Mouse (Mus musculus) urinary bladder, adult 2 months (tissue): ENCODE results near the gene Mapk8ip2. TPM values are rescaled to one million over a fixed set of nuclear protein-coding genes. Genes with fewer than 3 reads are reported as not detected.
A peak's percentile ranks its signal among the peaks of the same experiment; 100 is the strongest.
"Not testable (repeated sequence)": the region's sequence is repeated elsewhere in the genome, so short reads cannot be mapped to it uniquely, and the experiment has no call there.

ENCODE experiments used
- DNase-seq: peaks from one replicate; pipeline ENCODE4 v3.0.0; 2022; ENCODE audit warnings: low spot score
- polyA plus RNA-seq: library from polyadenylated mRNA; depleted of rRNA; stranded (reverse); fragments of >200 nt; gene quantifications from 2 replicates; pipeline ENCODE4 v1.2.3, GENCODE M21; 2012; rRNA removed

Gene Mapk8ip2
- 0.25 and 0.32 TPM in 2 replicates for polyA plus RNA-seq

DNA sequence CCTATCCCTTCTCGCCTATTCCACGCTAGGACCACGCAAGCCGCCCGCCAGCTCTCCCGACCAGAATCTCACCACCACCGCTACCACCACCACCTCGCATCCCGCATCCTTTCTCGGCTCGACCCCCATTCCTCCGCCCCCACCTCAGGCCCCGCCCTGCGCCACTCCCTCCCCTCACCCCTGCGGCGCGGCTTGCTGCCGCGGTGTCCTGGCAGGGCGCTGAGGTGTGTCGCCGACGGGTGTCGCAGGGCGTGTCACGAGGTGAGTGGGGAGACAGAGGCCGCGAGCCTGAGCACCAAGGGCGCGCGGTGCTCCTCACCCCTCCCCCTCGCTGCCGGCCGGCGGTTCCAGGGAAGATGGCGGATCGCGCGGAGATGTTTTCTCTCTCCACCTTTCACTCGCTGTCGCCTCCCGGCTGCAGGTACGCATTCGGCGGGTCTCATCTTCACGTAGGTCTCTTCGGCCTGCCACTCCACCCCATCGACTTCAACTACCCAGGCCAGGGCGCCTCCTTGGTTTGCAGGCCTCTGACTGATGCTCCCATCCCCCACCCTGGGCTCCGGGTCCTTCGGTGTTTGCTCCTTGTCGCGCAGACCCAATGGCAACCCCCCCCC lies at the start of gene Mapk8ip2:
Mapk8ip2 (plus strand) TSS at position 49 of the 614 bp plus-strand sequence.
- DNase-seq = no peak

DNA sequence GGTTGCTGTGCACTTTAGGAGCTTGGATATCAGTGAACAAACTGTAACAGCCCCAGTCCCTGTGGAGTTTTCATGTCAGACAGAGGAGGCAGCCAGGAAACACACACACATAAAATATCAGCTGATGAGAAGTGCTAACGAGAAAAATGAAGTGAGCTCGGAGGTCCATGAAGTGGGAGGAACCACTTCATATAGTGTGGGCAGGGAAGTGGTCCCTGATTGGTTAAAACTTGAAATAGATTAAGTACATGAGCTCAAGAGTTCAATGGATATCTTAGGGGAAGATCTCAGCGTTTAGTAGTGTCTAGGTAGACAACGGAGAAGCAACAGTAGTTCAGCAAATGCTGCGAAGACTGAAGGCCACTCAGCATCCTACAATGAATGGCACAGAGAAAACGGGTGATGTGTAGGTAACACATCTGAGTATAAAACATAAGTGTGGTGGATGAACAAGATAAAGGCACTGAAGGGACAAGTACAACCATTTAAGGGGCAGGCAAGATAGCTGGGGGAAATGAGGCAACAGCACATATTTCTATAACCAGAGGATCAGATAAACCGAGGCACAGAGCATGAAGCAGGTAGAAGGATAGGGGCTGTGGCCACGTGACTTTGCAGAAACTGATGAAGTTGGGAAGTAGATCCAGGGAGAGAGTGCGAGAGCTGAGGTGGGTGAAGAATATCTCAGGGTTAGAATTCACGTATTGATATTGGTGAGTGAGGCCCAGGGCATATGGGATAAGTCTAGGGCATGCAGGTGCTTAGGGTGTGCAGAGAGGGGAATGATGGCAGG lies 48.7 kb upstream of the Mapk8ip2 start:
- DNase-seq = no peak

- no peak for DNase-seq
Observed at GRCm38 (mm10) chr15:89406691-89407090, 47.0 kb upstream of the Mapk8ip2 start.

- no peak for DNase-seq
Observed at GRCm38 (mm10) chr15:89410118-89410517, 43.6 kb upstream of the Mapk8ip2 start, which contains the start of gene Syce3. Gene Syce3 (minus strand): TSS chr15:89410503.

DNA sequence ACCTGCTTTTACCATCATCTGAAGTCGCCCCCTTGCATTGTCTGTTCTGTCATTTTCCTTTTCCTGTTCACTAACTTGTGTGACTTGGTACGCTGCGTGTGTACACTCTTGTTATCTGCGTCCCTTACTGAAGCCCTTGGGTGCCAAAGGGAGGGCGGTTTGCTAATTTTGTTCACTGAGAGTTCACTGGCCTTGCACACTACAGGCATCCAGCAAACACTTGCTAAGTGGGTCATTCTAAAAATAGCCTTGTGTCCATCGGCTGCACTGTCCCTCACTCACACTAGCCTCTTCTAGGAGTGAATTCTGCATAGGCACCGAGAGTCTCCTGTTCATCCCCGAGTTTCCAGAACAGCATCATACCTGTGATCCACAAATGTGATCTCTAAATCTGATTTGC lies 38.4 kb upstream of the Mapk8ip2 start:
- DNase-seq = no peak

DNA sequence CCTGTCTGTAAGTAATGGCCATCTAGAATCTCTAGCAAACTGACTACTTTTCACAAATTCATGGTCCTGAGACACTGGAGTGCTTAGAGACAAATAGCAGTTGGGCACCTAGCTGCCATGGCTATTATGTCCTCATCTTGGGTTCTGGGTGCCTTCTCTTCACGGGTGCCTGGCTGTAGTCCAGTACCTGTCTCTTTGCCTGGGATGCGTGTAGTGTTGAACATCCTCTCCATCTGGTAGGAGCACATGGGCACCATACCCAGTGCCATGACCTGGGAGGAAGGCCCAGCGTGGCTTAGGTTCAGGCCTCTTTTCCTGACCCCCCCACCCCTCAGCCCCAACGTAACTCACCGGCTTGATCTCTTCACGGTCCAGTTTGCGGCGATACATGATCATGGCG lies 31.8 kb upstream of the Mapk8ip2 start:
- DNase-seq = no peak

- DNase-seq = no peak
Observed at GRCm38 (mm10) chr15:89424621-89425020, 29.1 kb upstream of the Mapk8ip2 start.

DNA sequence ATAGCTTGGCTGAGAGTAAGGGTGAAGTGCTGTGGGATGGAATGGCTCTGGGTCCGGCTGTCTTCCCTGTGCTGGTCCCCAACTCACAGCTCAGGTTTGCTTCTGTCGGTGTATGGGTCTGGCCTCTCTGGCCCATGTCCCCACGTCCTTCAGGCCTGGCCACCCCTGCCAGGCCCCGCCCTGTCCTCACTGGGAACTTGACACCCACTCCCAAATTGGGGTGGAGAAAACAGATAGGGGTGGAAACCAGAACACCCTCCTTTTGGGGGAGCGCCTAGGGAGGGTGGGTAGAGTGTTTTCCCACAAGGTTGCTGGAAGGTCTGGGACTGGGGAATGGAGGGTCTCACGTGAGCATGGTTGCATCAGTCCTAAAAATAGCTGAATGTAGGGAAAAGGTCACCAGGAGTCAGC lies 28.0 kb upstream of the Mapk8ip2 start, which contains the start of gene Cpt1b:
Cpt1b (minus strand) TSS at position 153 of the 411 bp plus-strand sequence.
- no peak for DNase-seq

DNA sequence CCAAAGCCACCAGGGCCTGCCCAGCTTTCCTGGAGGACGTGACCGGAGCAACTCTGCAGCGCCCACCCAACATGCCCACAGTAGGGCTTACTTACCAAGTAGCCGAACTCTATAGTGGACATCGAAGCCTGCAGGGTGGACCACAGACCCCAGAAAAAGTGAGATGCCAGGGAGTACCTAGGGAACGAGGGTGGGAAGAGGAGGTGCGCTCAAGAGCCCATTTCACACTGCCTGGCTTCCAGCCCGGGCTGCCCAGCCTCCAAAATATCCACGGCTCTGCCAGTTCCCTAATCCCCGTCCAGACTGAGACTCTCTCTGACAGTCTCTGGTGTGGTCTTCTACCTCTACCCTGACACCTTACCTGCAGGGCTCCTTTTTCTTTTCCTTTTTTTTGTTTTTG lies 27.0 kb upstream of the Mapk8ip2 start:
- DNase-seq = no peak

GRCm38 (mm10) chr15:89428136-89428790 lies 25.4 kb upstream of the Mapk8ip2 start:
- DNase-seq = no peak

GRCm38 (mm10) chr15:89428821-89429351 lies 24.8 kb upstream of the Mapk8ip2 start:
- DNase-seq = no peak

GRCm38 (mm10) chr15:89429352-89430221 lies 24.1 kb upstream of the Mapk8ip2 start, which contains the start of the genes C730034F03Rik, Gm44502 and Chkb:
Gene C730034F03Rik (plus strand): TSS chr15:89429589.
Gene Gm44502 (minus strand): TSS chr15:89429696.
Gene Chkb (minus strand): TSS chr15:89429908.
- DNase-seq = peak; percentile 83

DNA sequence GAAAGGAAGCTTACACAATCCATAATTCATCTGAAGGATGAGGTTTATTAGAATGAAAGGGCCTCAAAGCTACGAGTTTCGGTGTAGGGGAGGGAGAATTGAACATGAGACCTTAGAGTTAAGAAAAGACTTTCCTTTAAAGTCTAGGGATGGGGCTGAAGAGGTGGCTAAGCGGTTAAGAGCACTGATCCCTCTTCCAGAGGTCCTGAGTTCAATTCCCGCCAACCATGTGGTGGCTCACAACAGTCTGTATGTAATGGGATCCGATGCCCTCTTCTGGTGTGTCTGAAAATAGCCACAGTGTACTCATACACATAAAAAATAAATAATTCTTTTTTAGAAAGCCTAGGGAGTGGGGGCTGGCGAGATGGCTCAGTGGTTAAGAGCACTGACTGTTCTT lies 23.4 kb upstream of the Mapk8ip2 start:
- no peak for DNase-seq

DNA sequence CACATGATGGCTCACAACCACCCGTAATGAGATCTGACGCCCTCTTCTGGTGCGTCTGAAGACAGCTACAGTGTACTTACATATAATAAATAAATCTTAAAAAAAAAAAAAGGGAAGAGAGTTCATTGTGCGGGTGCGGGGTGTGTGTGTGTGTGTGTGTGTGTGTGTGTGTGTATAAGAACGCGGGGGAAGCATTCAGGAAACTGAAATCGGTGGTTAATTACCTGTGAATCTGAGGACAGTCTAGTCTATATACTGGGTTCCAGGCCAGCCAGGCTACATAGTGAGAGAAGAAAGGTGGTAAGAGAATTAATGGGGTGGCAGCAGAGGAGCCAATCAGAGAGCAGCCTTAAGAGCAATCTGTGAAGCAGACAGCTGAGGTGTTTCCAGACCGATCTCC lies 22.9 kb upstream of the Mapk8ip2 start:
- not testable (repeated sequence) for DNase-seq

- DNase-seq = no peak
Observed at GRCm38 (mm10) chr15:89431271-89431670, 22.4 kb upstream of the Mapk8ip2 start.

DNA sequence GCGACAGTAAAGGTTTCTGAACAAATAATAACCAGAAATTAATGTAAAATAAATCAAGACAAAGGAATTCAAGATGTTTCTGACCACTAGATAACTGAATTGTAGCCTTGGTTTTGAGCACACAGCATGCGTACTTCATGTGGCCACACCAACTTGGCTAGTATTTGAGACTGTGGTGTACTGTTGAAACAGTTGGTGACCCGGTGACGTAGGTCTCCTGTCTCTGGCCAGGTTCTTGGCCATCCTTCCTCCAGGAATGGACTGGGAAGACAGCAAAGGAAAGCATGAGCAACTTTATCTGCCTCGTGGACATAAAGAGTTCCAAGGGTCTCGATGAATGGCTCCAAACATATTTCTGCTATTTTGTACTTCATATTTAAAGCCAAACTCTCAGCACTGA lies 21.9 kb upstream of the Mapk8ip2 start:
- no peak for DNase-seq

- no peak for DNase-seq
Observed at GRCm38 (mm10) chr15:89432946-89433345, 20.8 kb upstream of the Mapk8ip2 start.

- DNase-seq = no peak
Observed at GRCm38 (mm10) chr15:89434136-89434535, 19.6 kb upstream of the Mapk8ip2 start.

DNA sequence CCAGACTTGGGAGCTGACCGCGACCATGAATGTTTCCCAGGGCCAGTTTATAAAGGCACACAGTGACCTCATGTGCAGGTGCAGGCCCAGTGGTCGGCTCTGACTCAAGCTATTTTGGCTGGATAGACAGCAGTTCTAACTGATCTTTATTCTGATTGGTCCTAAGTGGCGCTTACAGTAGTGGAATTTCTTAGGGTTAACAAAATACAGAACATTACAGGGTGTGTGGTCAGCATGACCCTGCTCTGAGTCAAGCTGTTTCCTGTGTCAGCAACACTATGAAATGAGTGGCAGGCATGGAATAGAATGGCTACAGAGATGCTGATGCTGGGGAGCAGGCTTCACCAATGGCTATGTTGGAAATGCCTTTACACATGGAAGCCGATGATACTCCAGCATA lies 17.8 kb upstream of the Mapk8ip2 start:
- no peak for DNase-seq

GRCm38 (mm10) chr15:89442486-89443070 lies 11.1 kb upstream of the Mapk8ip2 start:
- DNase-seq = no peak
